Mouse (Mus musculus) midbrain, embryonic 11.5 days (tissue): ENCODE data around the gene Plxnc1. TPM values are rescaled to one million over a fixed set of nuclear protein-coding genes. Genes with fewer than 3 reads are reported as not detected.

Experiments used
- ATAC-seq: fragments of 200-750 bp; cut with Nextera tagmentation; 2 replicates; pipeline ENCODE4 v1.8.0; 2017; ENCODE audit warnings: moderate TSS enrichment, moderate library complexity; ENCODE audit not compliant: low FRiP score
- DNase-seq: peaks from one replicate; pipeline ENCODE4 v3.0.0; 2015; ENCODE audit warnings: low spot score; ENCODE audit errors: missing footprints
- H3K27ac ChIP-seq: fragments of 300-500 bp; sonication (generic); 2 replicates; pipeline ENCODE4 v1.5.1; 2014; ENCODE audit warnings: low read depth, low read length
- H3K27me3 ChIP-seq: fragments of 300-500 bp; sonication (generic); 2 replicates; pipeline ENCODE4 v1.6.1; 2014; ENCODE audit warnings: mild to moderate bottlenecking, low read length, moderate library complexity, mixed read lengths; ENCODE audit not compliant: control insufficient read depth, insufficient read depth
- H3K36me3 ChIP-seq: fragments of 300-500 bp; sonication (generic); 2 replicates; pipeline ENCODE4 v1.6.1; 2014; ENCODE audit warnings: mild to moderate bottlenecking, low read length, moderate library complexity, mixed read lengths; ENCODE audit not compliant: control insufficient read depth, insufficient read depth
- H3K4me1 ChIP-seq: fragments of 300-500 bp; sonication (generic); 2 replicates; pipeline ENCODE4 v1.6.1; 2014; ENCODE audit warnings: low read length; ENCODE audit not compliant: control insufficient read depth, insufficient read depth
- H3K4me2 ChIP-seq: fragments of 300-500 bp; sonication (generic); 2 replicates; pipeline ENCODE4 v1.6.1; 2014; ENCODE audit warnings: mild to moderate bottlenecking, moderate library complexity
- H3K4me3 ChIP-seq: fragments of 300-500 bp; sonication (generic); 2 replicates; pipeline ENCODE4 v1.5.1; 2014; ENCODE audit warnings: low read depth, low read length
- H3K9ac ChIP-seq: fragments of 300-500 bp; sonication (generic); 2 replicates; pipeline ENCODE4 v1.6.1; 2014; ENCODE audit warnings: low read length
- H3K9me3 ChIP-seq: fragments of 300-500 bp; sonication (generic); 2 replicates; pipeline ENCODE4 v1.6.1; 2016; ENCODE audit warnings: low read length; ENCODE audit not compliant: control insufficient read depth
- WGBS: fragments of 180-500 bp; shearing (Covaris S2); extraction: QIAGEN DNeasy Blood & Tissue Kit; methylation state at CpG from one replicate; pipeline ENCODE4 v1.1.7; 2014; 5-methylcytosine and 5-hydroxymethylcytosine counted together
- polyA plus RNA-seq: library from polyadenylated mRNA; unstranded; fragments of >200 nt; fragmentation: Nextera tagmentation; extraction: Ambion mirVana; gene quantifications from 2 replicates; pipeline ENCODE4 v1.2.1, GENCODE M21; 2014

The Plxnc1 gene
- polyA plus RNA-seq, 1 experiment from 2014 or later = 6.3 TPM

DNA sequence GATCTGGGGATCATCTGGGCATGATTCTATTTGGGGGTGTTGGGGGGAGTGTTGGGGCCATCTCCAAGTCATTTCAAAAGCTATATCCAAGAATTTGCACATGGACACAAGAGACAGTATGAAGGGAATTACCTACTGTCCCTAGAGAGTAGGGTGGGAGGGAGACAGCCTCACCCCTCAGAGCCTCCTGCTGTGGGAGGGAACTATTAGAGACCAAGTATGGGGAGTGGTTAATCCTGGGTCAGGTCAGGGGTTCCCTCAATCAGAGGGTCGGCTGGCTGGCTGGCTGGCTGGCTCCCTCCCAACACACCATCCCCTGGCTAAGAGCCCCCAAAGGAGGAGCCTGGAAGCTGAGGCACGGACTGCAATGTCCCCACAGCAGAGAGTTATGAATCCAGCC lies 24.7 kb downstream of the Plxnc1 start:
- Histone ChIP-seq H3K27me3 (no peaks in the 10 kb centered on the region), H3K9me3 (no peaks in the 10 kb centered on the region), H3K36me3 (no peaks in the 10 kb centered on the region), H3K9ac (no peak overlapping the region), H3K4me1 (no peaks in the 10 kb centered on the region; the same call in 1 of the 2 replicates), H3K4me2 (no peak overlapping the region), H3K27ac (no peak overlapping the region), H3K4me3 (no peak overlapping the region)
- WGBS = 71% methylated on average over 2 of the region's 2 CpGs
- ATAC-seq (no peak), DNase-seq (no peak)

DNA sequence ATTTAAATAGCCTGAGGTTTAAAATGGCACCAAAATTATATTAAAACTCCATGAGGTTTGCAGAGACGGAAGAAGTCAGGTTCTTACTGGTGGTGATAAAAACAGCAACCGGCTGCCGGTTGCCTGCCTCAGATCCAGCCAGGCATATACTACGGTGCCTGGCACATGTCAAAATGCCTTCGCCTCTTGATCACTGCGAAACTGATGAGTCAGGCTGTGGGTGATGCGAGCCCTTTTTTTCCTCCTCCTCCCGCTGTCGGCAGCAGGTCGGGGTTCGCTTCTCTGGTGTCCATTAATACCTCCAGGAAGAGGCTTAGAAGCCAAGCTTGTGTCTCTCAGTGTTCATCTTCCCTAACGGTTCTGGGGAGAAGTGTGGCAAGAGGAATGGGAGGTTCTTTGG lies 25.1 kb downstream of the Plxnc1 start:
- DNase-seq (no peak), ATAC-seq (no peak)
- Histone ChIP-seq H3K36me3 (no peaks in the 10 kb centered on the region), H3K27ac (no peak overlapping the region), H3K4me2 (no peak overlapping the region), H3K4me3 (no peak overlapping the region), H3K9ac (no peak overlapping the region), H3K9me3 (no peaks in the 10 kb centered on the region), H3K4me1 (no peaks in the 10 kb centered on the region; the same call in 1 of the 2 replicates), H3K27me3 (no peaks in the 10 kb centered on the region)
- WGBS = 85% methylated on average over 12 of the region's 12 CpGs

DNA sequence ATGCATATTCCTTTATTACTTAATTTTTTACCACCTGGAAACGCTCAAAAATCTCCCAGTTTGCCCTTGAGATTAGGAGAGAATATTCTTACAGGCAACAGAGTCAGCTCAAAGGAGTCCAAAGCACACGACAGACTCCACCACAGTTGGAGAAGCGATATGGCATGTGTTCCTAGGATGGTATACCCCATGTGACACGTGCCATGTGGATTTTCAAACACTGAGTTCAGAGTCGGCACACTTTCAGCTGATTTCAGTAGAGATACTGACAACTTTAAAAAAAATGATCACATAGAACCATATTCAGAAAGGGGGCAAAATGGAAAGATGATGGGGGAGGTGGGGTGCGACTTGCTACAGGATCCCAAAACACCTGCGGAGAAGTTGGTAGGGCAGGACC lies 26.0 kb downstream of the Plxnc1 start:
- no peaks in the 10 kb centered on the region for H3K36me3 ChIP-seq
- H3K27me3 ChIP-seq = no peaks in the 10 kb centered on the region
- no peak overlapping the region for H3K4me3 ChIP-seq
- no peak overlapping the region for H3K27ac ChIP-seq
- ATAC-seq (no peak), DNase-seq (no peak)
- no peak overlapping the region for H3K9ac ChIP-seq
- no peak overlapping the region for H3K4me2 ChIP-seq
- H3K9me3 ChIP-seq = no peaks in the 10 kb centered on the region
- H3K4me1 ChIP-seq = no peaks in the 10 kb centered on the region; the same call in 1 of the 2 replicates
- 85% methylated on average over 7 of the region's 7 CpGs for WGBS

DNA sequence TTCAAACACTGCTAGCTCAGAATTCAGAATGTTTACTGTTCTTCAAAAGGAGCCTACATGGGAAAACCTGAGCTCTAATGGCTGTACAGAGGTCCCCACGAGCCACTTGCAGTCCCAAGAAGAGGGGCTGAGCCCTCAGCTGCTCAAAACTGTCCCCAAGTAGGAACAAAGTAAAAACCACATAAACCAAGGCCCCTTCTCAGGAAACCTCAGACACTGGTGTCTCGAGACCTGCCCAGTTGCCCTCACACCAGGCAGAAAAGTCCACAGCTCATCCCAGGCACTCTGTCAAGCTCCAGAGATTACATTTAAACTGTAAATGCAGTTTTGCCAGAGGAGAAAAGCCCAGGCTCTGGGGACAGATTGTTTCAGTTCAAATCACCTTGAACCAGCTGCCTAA lies 26.6 kb downstream of the Plxnc1 start:
- H3K36me3 ChIP-seq = no peaks in the 10 kb centered on the region
- DNase-seq (no peak), ATAC-seq (no peak)
- H3K27ac ChIP-seq = no peak overlapping the region
- no peaks in the 10 kb centered on the region for H3K9me3 ChIP-seq
- H3K4me3 ChIP-seq = no peak overlapping the region
- H3K27me3 ChIP-seq = no peaks in the 10 kb centered on the region
- H3K4me2 ChIP-seq = no peak overlapping the region
- WGBS = 75% methylated on average over 2 of the region's 2 CpGs
- no peaks in the 10 kb centered on the region; the same call in 1 of the 2 replicates for H3K4me1 ChIP-seq
- no peak overlapping the region for H3K9ac ChIP-seq

DNA sequence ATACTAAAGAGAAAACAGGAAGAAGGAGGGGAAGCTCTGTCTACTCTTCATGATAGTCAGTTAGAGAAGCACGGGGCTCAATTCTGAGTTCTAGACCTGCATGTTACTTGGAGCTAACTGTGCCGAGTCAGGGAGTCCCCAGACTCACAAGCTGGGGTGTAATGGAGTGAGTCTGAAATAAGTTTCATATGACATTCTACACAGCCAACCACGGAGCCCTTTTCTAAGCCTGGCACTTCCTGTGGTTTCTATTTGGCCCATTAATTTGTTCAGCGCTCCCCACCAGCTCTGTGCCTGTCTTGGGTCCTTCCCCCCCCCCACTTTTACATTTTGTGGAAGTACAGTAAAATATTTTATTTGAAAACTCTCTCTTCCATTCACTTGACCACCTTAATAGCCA lies 27.3 kb downstream of the Plxnc1 start:
- DNase-seq = no peak
- H3K27ac ChIP-seq = no peak overlapping the region
- no peaks in the 10 kb centered on the region for H3K27me3 ChIP-seq
- no peak overlapping the region for H3K4me2 ChIP-seq
- H3K9ac ChIP-seq = no peak overlapping the region
- H3K36me3 ChIP-seq = no peaks in the 10 kb centered on the region
- no peak overlapping the region for H3K4me3 ChIP-seq
- 86% methylated on average over 4 of the region's 4 CpGs for WGBS
- H3K4me1 ChIP-seq = no peaks in the 10 kb centered on the region
- ATAC-seq = no peak
- H3K9me3 ChIP-seq = no peaks in the 10 kb centered on the region

DNA sequence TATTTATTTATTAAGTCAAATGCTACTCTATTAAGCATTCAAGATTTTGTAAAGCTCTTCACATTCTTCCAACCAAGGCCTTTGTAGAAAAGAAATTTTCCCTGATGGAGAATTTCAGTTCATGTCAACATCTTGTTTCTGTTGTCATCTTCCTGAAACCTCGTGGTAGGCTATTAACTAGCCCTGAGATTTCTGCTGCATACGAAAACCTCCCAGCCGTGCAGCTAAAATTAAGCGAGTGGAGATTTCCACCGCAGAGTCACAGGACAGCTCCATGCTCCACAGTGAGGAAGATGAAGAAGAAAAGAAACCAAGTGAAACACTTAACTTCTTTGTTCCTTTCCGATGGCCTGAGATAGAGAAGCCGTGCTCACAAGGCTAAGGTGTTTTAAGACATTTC lies 28.0 kb downstream of the Plxnc1 start:
- Histone ChIP-seq H3K4me3 (no peak overlapping the region), H3K9me3 (no peaks in the 10 kb centered on the region), H3K27ac (no peak overlapping the region), H3K4me2 (no peak overlapping the region), H3K4me1 (no peaks in the 10 kb centered on the region), H3K9ac (no peak overlapping the region), H3K36me3 (no peaks in the 10 kb centered on the region), H3K27me3 (no peaks in the 10 kb centered on the region)
- ATAC-seq (no peak), DNase-seq (no peak)
- 87% methylated on average over 7 of the region's 7 CpGs for WGBS

DNA sequence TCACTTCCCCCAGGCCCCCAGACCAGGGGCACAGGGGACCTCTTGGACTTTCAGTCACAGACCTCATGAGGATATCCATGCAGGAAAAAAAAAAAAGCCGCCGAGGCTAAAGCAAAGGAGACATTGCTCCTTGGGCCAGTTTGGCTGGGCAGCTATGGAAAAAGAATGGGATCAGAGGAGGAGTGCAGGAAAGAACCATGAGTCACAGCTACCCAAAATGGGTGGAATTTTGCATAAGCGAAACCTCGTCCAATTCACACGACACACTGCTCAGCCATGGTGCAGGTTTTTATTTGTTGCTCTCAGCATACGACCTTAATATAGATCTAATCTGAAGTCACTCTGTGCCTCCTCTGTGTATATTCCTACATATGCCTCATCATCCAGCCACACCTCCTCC lies 28.9 kb downstream of the Plxnc1 start:
- Histone ChIP-seq H3K27ac (no peak overlapping the region), H3K4me3 (no peak overlapping the region), H3K36me3 (no peaks in the 10 kb centered on the region), H3K9ac (no peak overlapping the region), H3K9me3 (no peaks in the 10 kb centered on the region), H3K4me2 (no peak overlapping the region), H3K27me3 (no peaks in the 10 kb centered on the region), H3K4me1 (no peaks in the 10 kb centered on the region)
- WGBS = 96% methylated on average over 6 of the region's 6 CpGs
- no peak for DNase-seq
- no peak for ATAC-seq

DNA sequence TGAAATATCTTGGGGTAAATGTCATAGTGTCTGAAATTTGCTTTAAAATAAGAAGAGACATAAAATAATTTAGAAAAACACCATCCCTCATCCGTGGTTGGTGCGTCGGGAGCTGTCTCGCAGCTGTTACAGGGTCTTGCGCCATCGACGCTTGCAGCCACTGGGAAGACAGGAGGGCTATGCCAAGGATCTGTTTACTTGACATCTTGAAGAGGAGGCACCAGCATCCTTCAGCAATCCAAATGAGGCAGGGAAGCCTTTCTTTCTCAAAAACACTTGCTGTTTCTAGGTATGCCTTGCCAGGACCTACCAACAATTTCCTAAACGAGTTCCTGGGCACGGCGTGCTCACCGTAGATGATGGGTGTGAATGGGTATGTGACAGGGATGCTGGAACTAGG lies 30.6 kb downstream of the Plxnc1 start:
- no peak for ATAC-seq
- DNase-seq = no peak
- Histone ChIP-seq H3K4me2 (no peak overlapping the region), H3K9me3 (no peaks in the 10 kb centered on the region), H3K27me3 (no peaks in the 10 kb centered on the region), H3K27ac (no peak overlapping the region), H3K4me1 (no peaks in the 10 kb centered on the region), H3K9ac (no peak overlapping the region), H3K36me3 (no peaks in the 10 kb centered on the region), H3K4me3 (no peak overlapping the region)
- 94% methylated on average over 11 of the region's 11 CpGs for WGBS

DNA sequence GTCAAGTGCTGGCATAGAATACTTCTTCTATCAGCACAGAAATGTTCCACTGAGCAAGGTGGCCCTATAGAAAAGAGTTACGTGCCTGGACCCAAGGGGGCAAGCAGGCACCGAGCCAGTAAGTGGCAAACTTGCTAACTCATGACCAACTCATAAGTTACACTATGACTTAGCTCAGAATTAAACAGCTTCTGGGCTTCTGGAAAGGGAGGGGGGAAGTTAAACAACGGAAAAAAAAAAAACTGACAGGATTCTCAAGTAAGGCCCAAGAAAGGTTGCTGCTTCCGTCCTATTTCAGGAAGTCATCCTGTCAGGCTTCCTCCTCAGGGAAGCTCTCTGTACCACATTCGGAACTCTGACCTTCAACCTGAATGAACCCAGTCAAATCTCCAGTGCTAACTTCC lies 31.3 kb downstream of the Plxnc1 start:
- 80% methylated on average over 5 of the region's 5 CpGs for WGBS

DNA sequence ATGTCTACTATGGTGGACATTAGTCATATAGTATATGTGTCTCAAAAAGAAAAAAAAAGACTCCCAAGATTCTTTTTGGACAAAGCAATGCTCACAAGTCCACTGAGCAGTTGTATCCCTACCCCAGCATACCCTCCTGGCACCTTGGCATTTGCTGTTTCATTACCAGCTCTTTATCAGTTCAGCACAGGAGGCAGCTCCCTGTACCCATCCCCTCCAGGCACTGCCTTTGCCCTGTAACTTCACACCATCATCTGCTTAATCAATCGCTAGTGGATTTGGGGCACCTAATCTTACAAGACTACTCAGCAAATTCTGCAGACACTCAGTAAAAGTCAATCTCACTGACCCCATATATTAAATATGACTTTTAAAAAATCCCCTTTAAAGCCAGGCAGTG lies 32.1 kb downstream of the Plxnc1 start:
- ATAC-seq = no peak
- H3K27ac ChIP-seq = no peak overlapping the region
- H3K27me3 ChIP-seq = no peaks in the 10 kb centered on the region
- no peaks in the 10 kb centered on the region for H3K9me3 ChIP-seq
- H3K4me1 ChIP-seq = no peaks in the 10 kb centered on the region
- H3K4me2 ChIP-seq = no peak overlapping the region
- 100% methylated on average over 1 of the region's 1 CpGs for WGBS
- H3K36me3 ChIP-seq = no peaks in the 10 kb centered on the region
- no peak overlapping the region for H3K9ac ChIP-seq
- DNase-seq = no peak
- H3K4me3 ChIP-seq = no peak overlapping the region

More for the DNA sequence above, 31.3 kb downstream of the Plxnc1 start:
- Histone ChIP-seq H3K4me3 (no peak overlapping the region), H3K4me2 (no peak overlapping the region), H3K9ac (no peak overlapping the region), H3K27me3 (no peaks in the 10 kb centered on the region), H3K27ac (no peak overlapping the region), H3K4me1 (no peaks in the 10 kb centered on the region), H3K9me3 (no peaks in the 10 kb centered on the region), H3K36me3 (no peaks in the 10 kb centered on the region)
- no peak for DNase-seq
- ATAC-seq = no peak
